Mouse (Mus musculus): ENCODE data around the gene Tcp10c. TPM values are rescaled to one million over a fixed set of nuclear protein-coding genes. Genes with fewer than 3 reads are reported as not detected.
"Not testable (repeated sequence)": the region's sequence is repeated elsewhere in the genome, so short reads cannot be mapped to it uniquely, and the experiment has no call there.

Gene Tcp10c
- polyA plus RNA-seq, 1 experiment from 2014 or later: not detected

- H3K4me3 ChIP-seq (ENCODE audit: low read depth, low read length); ATAC-seq (replicated peaks; ENCODE audit: low FRiP score); H3K9ac ChIP-seq (ENCODE audit: low read depth, low read length); H3K27ac ChIP-seq (ENCODE audit: low read depth, low read length); H3K9me3 ChIP-seq (ENCODE audit: control insufficient read depth, low read length); H3K4me1 ChIP-seq (replicated peaks; ENCODE audit: control insufficient read depth, insufficient read depth, low read length); H3K4me2 ChIP-seq; H3K36me3 ChIP-seq (ENCODE audit: control insufficient read depth, insufficient read depth, low read length); H3K27me3 ChIP-seq (replicated peaks; ENCODE audit: control insufficient read depth, insufficient read depth, low read length); DNase-seq (ENCODE audit: low spot score): not testable (repeated sequence)
- WGBS: 66% methylated on average over 3 of the region's 3 CpGs
Measured at GRCm38 (mm10) chr17:13406023-13406422, 51.7 kb downstream of the Tcp10c start.

GRCm38 (mm10) chr17:13406701-13407100, 52.3 kb downstream of the Tcp10c start:
- DNase-seq (ENCODE audit: low spot score); H3K4me1 ChIP-seq (replicated peaks; ENCODE audit: control insufficient read depth, insufficient read depth, low read length); ATAC-seq (replicated peaks; ENCODE audit: low FRiP score); H3K9ac ChIP-seq (ENCODE audit: low read depth, low read length); H3K4me3 ChIP-seq (ENCODE audit: low read depth, low read length); H3K4me2 ChIP-seq; H3K9me3 ChIP-seq (ENCODE audit: control insufficient read depth, low read length); H3K36me3 ChIP-seq (ENCODE audit: control insufficient read depth, insufficient read depth, low read length); H3K27ac ChIP-seq (ENCODE audit: low read depth, low read length); H3K27me3 ChIP-seq (replicated peaks; ENCODE audit: control insufficient read depth, insufficient read depth, low read length): not testable (repeated sequence)
- 83% methylated on average over 5 of the region's 6 CpGs for WGBS

GRCm38 (mm10) chr17:13407621-13408256, 53.4 kb downstream of the Tcp10c start:
- H3K9me3 ChIP-seq (ENCODE audit: control insufficient read depth, low read length); H3K36me3 ChIP-seq (ENCODE audit: control insufficient read depth, insufficient read depth, low read length); H3K27ac ChIP-seq (ENCODE audit: low read depth, low read length); H3K4me3 ChIP-seq (ENCODE audit: low read depth, low read length); H3K4me2 ChIP-seq; H3K9ac ChIP-seq (ENCODE audit: low read depth, low read length); H3K4me1 ChIP-seq (replicated peaks; ENCODE audit: control insufficient read depth, insufficient read depth, low read length); DNase-seq (ENCODE audit: low spot score); H3K27me3 ChIP-seq (replicated peaks; ENCODE audit: control insufficient read depth, insufficient read depth, low read length): not testable (repeated sequence)
- ATAC-seq (replicated peaks; ENCODE audit: low FRiP score): 0 out of 2 replicates have a peak, but pooled peaks have one; percentile 54
- WGBS: 92% methylated on average over 3 of the region's 4 CpGs

GRCm38 (mm10) chr17:13408257-13408633, 53.9 kb downstream of the Tcp10c start:
- H3K4me3 ChIP-seq (ENCODE audit: low read depth, low read length); DNase-seq (ENCODE audit: low spot score); H3K9ac ChIP-seq (ENCODE audit: low read depth, low read length); ATAC-seq (replicated peaks; ENCODE audit: low FRiP score); H3K36me3 ChIP-seq (ENCODE audit: control insufficient read depth, insufficient read depth, low read length); H3K4me1 ChIP-seq (replicated peaks; ENCODE audit: control insufficient read depth, insufficient read depth, low read length); H3K9me3 ChIP-seq (ENCODE audit: control insufficient read depth, low read length); H3K27ac ChIP-seq (ENCODE audit: low read depth, low read length); H3K27me3 ChIP-seq (replicated peaks; ENCODE audit: control insufficient read depth, insufficient read depth, low read length); H3K4me2 ChIP-seq: not testable (repeated sequence)
- WGBS: 94% methylated on average over 9 of the region's 11 CpGs

GRCm38 (mm10) chr17:13421022-13421591, 66.7 kb downstream of the Tcp10c start:
- not testable (repeated sequence) for H3K27me3 ChIP-seq (replicated peaks; ENCODE audit: control insufficient read depth, insufficient read depth, low read length); H3K27ac ChIP-seq (ENCODE audit: low read depth, low read length); ATAC-seq (replicated peaks; ENCODE audit: low FRiP score); H3K4me3 ChIP-seq (ENCODE audit: low read depth, low read length); H3K4me2 ChIP-seq; H3K9me3 ChIP-seq (ENCODE audit: control insufficient read depth, low read length); H3K9ac ChIP-seq (ENCODE audit: low read depth, low read length); DNase-seq (ENCODE audit: low spot score); H3K36me3 ChIP-seq (ENCODE audit: control insufficient read depth, insufficient read depth, low read length); H3K4me1 ChIP-seq (replicated peaks; ENCODE audit: control insufficient read depth, insufficient read depth, low read length)
- 85% methylated on average over 9 of the region's 12 CpGs for WGBS

GRCm38 (mm10) chr17:13422638-13423037, 68.3 kb downstream of the Tcp10c start:
- WGBS: 83% methylated on average over 5 of the region's 5 CpGs
- H3K9ac ChIP-seq (ENCODE audit: low read depth, low read length); ATAC-seq (replicated peaks; ENCODE audit: low FRiP score); H3K27ac ChIP-seq (ENCODE audit: low read depth, low read length); H3K9me3 ChIP-seq (ENCODE audit: control insufficient read depth, low read length); H3K4me2 ChIP-seq; H3K4me3 ChIP-seq (ENCODE audit: low read depth, low read length); H3K36me3 ChIP-seq (ENCODE audit: control insufficient read depth, insufficient read depth, low read length); H3K27me3 ChIP-seq (replicated peaks; ENCODE audit: control insufficient read depth, insufficient read depth, low read length); H3K4me1 ChIP-seq (replicated peaks; ENCODE audit: control insufficient read depth, insufficient read depth, low read length); DNase-seq (ENCODE audit: low spot score): not testable (repeated sequence)

GRCm38 (mm10) chr17:13423373-13424024, 69.1 kb downstream of the Tcp10c start:
- not testable (repeated sequence) for H3K9me3 ChIP-seq (ENCODE audit: control insufficient read depth, low read length); H3K27me3 ChIP-seq (replicated peaks; ENCODE audit: control insufficient read depth, insufficient read depth, low read length); ATAC-seq (replicated peaks; ENCODE audit: low FRiP score); H3K36me3 ChIP-seq (ENCODE audit: control insufficient read depth, insufficient read depth, low read length); H3K4me3 ChIP-seq (ENCODE audit: low read depth, low read length); H3K4me1 ChIP-seq (replicated peaks; ENCODE audit: control insufficient read depth, insufficient read depth, low read length); H3K4me2 ChIP-seq; H3K27ac ChIP-seq (ENCODE audit: low read depth, low read length); H3K9ac ChIP-seq (ENCODE audit: low read depth, low read length)
- 60% methylated on average over 8 of the region's 8 CpGs for WGBS
- peak; percentile 29 for DNase-seq (ENCODE audit: low spot score)

- not testable (repeated sequence) for H3K27me3 ChIP-seq (replicated peaks; ENCODE audit: control insufficient read depth, insufficient read depth, low read length); H3K9ac ChIP-seq (ENCODE audit: low read depth, low read length); H3K4me2 ChIP-seq; ATAC-seq (replicated peaks; ENCODE audit: low FRiP score); H3K4me3 ChIP-seq (ENCODE audit: low read depth, low read length); H3K9me3 ChIP-seq (ENCODE audit: control insufficient read depth, low read length); H3K4me1 ChIP-seq (replicated peaks; ENCODE audit: control insufficient read depth, insufficient read depth, low read length); H3K27ac ChIP-seq (ENCODE audit: low read depth, low read length); H3K36me3 ChIP-seq (ENCODE audit: control insufficient read depth, insufficient read depth, low read length); DNase-seq (ENCODE audit: low spot score)
- 81% methylated on average over 6 of the region's 6 CpGs for whole genome bisulfite sequencing
Measured at GRCm38 (mm10) chr17:13424321-13424720, 69.9 kb downstream of the Tcp10c start.

GRCm38 (mm10) chr17:13425694-13426093, 71.3 kb downstream of the Tcp10c start:
- H3K27me3 ChIP-seq (replicated peaks; ENCODE audit: control insufficient read depth, insufficient read depth, low read length); H3K9me3 ChIP-seq (ENCODE audit: control insufficient read depth, low read length); H3K9ac ChIP-seq (ENCODE audit: low read depth, low read length); H3K4me2 ChIP-seq; ATAC-seq (replicated peaks; ENCODE audit: low FRiP score); H3K4me1 ChIP-seq (replicated peaks; ENCODE audit: control insufficient read depth, insufficient read depth, low read length); H3K27ac ChIP-seq (ENCODE audit: low read depth, low read length); DNase-seq (ENCODE audit: low spot score); H3K36me3 ChIP-seq (ENCODE audit: control insufficient read depth, insufficient read depth, low read length); H3K4me3 ChIP-seq (ENCODE audit: low read depth, low read length): not testable (repeated sequence)
- 69% methylated on average over 2 of the region's 5 CpGs for WGBS
